Mouse (Mus musculus) forebrain, postnatal 0 days (tissue): ENCODE results near the gene Dennd4b. TPM values are rescaled to one million over a fixed set of nuclear protein-coding genes. Genes with fewer than 3 reads are reported as not detected.
A peak's percentile ranks its signal among the peaks of the same experiment; 100 is the strongest.

Source experiments
- ATAC-seq: fragments of 200-750 bp; cut with Nextera tagmentation; 2 replicates; pipeline ENCODE4 v1.8.0; 2017; ENCODE audit warnings: mild to moderate bottlenecking, moderate library complexity
- DNase-seq: peaks from one replicate; pipeline ENCODE4 v3.0.0-alpha.2; 2015
- H3K27ac ChIP-seq: fragments of 300-500 bp; sonication (generic); 2 replicates; pipeline ENCODE4 v1.5.1; 2014; ENCODE audit warnings: low read depth, mild to moderate bottlenecking, antibody characterized with exemption, low read length, moderate library complexity, mixed read lengths
- H3K27me3 ChIP-seq: fragments of 300-500 bp; sonication (generic); 2 replicates; pipeline ENCODE4 v1.6.1; 2014; ENCODE audit warnings: mild to moderate bottlenecking, low read length, mixed read lengths; ENCODE audit not compliant: insufficient read depth
- H3K36me3 ChIP-seq: fragments of 300-500 bp; sonication (generic); 2 replicates; pipeline ENCODE4 v1.6.1; 2014; ENCODE audit warnings: mild to moderate bottlenecking, moderate library complexity; ENCODE audit not compliant: insufficient read depth
- H3K4me1 ChIP-seq: fragments of 300-500 bp; sonication (generic); 2 replicates; pipeline ENCODE4 v1.6.1; 2014; ENCODE audit warnings: antibody characterized with exemption; ENCODE audit not compliant: insufficient read depth
- H3K4me2 ChIP-seq: fragments of 300-500 bp; sonication (generic); 2 replicates; pipeline ENCODE4 v1.6.1; 2014; ENCODE audit warnings: low read depth, mild to moderate bottlenecking, moderate library complexity
- H3K4me3 ChIP-seq: fragments of 300-500 bp; sonication (generic); 2 replicates; pipeline ENCODE4 v1.5.1; 2014; ENCODE audit warnings: low read depth, low read length, mixed read lengths
- H3K9ac ChIP-seq: fragments of 300-500 bp; sonication (generic); 2 replicates; pipeline ENCODE4 v1.6.1; 2014; ENCODE audit warnings: mild to moderate bottlenecking
- H3K9me3 ChIP-seq: fragments of 300-500 bp; sonication (generic); 2 replicates; pipeline ENCODE4 v1.6.1; 2016; ENCODE audit warnings: low read length
- CTCF ChIP-seq: sonication (generic); IDR thresholded peaks from 2 replicates; pipeline ENCODE4 v1.5.1; 2016; ENCODE audit warnings: antibody characterized with exemption, control low read depth, low read depth
- WGBS: fragments of 180-500 bp; shearing (Covaris S2); extraction: QIAGEN DNeasy Blood & Tissue Kit; methylation state at CpG from one replicate; pipeline ENCODE4 v1.1.7; 2014; 5-methylcytosine and 5-hydroxymethylcytosine counted together
- polyA plus RNA-seq: library from polyadenylated mRNA; unstranded; fragments of >200 nt; fragmentation: Nextera tagmentation; extraction: Ambion mirVana; gene quantifications from 2 replicates; pipeline ENCODE4 v1.2.1, GENCODE M21; 2015
- total RNA-seq: library from RNA; depleted of rRNA; stranded (reverse); fragments of >200 nt; gene quantifications from 2 replicates; pipeline ENCODE4 v1.2.3, GENCODE M21; 2014

The Dennd4b gene
- total and polyA plus RNA-seq, 2 experiments from 2014 or later: 5.1 to 29.8 TPM

- Histone ChIP-seq H3K4me2 (peak overlapping the region; percentile 76), H3K4me3 (peak overlapping the region; percentile 97), H3K27me3 (no peaks in the 10 kb centered on the region), H3K4me1 (peaks cover 11% of the 10 kb centered on the region; the same call in 1 of the 2 replicates), H3K9ac (peak overlapping the region; percentile 93), H3K9me3 (no peaks in the 10 kb centered on the region), H3K27ac (peak overlapping the region; percentile 95), H3K36me3 (no peaks in the 10 kb centered on the region)
- ATAC-seq: peak; percentile 0; the same call in 1 of the 2 replicates
- under 1% methylated on average over 25 of the region's 68 CpGs for WGBS
- no peak for TF ChIP-seq CTCF
- peak; percentile 67 for DNase-seq
Measured at GRCm38 (mm10) chr3:90293352-90294063, 28.5 kb downstream of the Dennd4b start.

- H3K36me3 ChIP-seq: no peaks in the 10 kb centered on the region
- H3K4me2 ChIP-seq: peak overlapping the region; percentile 76
- no peak for ATAC-seq
- no peak for DNase-seq
- H3K9ac ChIP-seq: peak overlapping the region; percentile 93
- no peak for TF ChIP-seq CTCF
- H3K9me3 ChIP-seq: no peaks in the 10 kb centered on the region
- peaks cover 11% of the 10 kb centered on the region; the same call in 1 of the 2 replicates for H3K4me1 ChIP-seq
- H3K27me3 ChIP-seq: no peaks in the 10 kb centered on the region
- WGBS: 2% methylated on average over 11 of the region's 11 CpGs
- peak overlapping the region; percentile 97 for H3K4me3 ChIP-seq
- H3K27ac ChIP-seq: peak overlapping the region; percentile 95; the same call in 1 of the 2 replicates
Measured at GRCm38 (mm10) chr3:90294064-90294440, 29.1 kb downstream of the Dennd4b start.

DNA sequence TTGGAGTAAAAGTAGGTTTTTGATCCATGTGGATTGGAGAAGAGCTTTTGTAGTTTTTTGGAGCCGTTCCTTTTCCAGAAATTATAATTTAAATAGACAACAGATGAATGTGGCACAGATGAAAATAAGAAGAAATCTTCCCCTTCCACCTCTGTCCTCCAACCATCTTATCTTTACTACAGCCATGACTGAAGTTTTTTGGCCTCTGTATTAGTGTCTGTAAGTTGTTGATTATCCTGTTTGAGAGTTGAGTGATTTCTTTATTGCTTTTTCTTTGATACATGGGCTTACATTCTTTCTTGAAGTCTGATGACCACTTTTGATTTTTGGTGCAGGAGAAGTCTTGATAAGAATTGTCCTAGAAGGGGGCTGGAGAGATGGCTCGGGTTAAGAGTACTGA lies 29.7 kb downstream of the Dennd4b start:
- H3K4me1 ChIP-seq: peaks cover 11% of the 10 kb centered on the region; the same call in 1 of the 2 replicates
- H3K9me3 ChIP-seq: no peaks in the 10 kb centered on the region
- no peaks in the 10 kb centered on the region for H3K36me3 ChIP-seq
- WGBS: 65% methylated on average over 2 of the region's 2 CpGs
- peak overlapping the region; percentile 97 for H3K4me3 ChIP-seq
- TF ChIP-seq CTCF: no peak
- H3K4me2 ChIP-seq: peak overlapping the region; percentile 76
- no peaks in the 10 kb centered on the region for H3K27me3 ChIP-seq
- ATAC-seq: no peak
- H3K27ac ChIP-seq: no peak overlapping the region
- peak overlapping the region; percentile 93; the same call in 1 of the 2 replicates for H3K9ac ChIP-seq
- DNase-seq: no peak

- 78% methylated on average over 3 of the region's 3 CpGs for WGBS
- Histone ChIP-seq H3K9me3 (no peaks in the 10 kb centered on the region), H3K4me2 (no peak overlapping the region), H3K9ac (no peak overlapping the region), H3K27me3 (no peaks in the 10 kb centered on the region), H3K4me1 (no peaks in the 10 kb centered on the region), H3K27ac (no peak overlapping the region), H3K36me3 (no peaks in the 10 kb centered on the region), H3K4me3 (no peak overlapping the region)
- TF ChIP-seq CTCF: no peak
- no peak for ATAC-seq
- no peak for DNase-seq
Measured at GRCm38 (mm10) chr3:90305801-90306200, 40.8 kb downstream of the Dennd4b start.

DNA sequence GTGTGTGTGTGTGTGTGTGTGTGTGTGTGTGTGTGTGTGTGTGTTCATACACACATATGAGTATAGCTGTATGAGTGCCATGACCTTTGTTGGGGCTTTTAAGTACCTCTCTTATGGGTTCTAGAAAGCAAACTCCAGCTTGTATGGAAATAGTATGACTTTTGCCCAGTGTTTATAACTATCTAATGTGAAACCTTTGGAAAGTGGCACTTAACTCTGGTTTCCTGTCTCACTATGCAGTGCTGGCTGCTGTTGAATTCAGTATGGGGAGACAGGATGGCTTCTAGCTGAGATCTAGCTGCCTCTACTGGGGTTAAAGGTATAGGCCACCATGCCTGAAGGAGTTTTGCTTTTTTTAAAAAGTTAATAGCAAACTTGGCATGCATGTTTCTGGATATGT lies 44.6 kb downstream of the Dennd4b start:
- ATAC-seq: no peak
- DNase-seq: no peak
- no peak for TF ChIP-seq CTCF
- no peaks in the 10 kb centered on the region for H3K9me3 ChIP-seq
- H3K27me3 ChIP-seq: no peaks in the 10 kb centered on the region
- no peak overlapping the region for H3K4me3 ChIP-seq
- no peaks in the 10 kb centered on the region for H3K36me3 ChIP-seq
- no peak overlapping the region for H3K27ac ChIP-seq
- no peaks in the 10 kb centered on the region for H3K4me1 ChIP-seq
- H3K9ac ChIP-seq: no peak overlapping the region
- no peak overlapping the region for H3K4me2 ChIP-seq

- no peak for ATAC-seq
- no peaks in the 10 kb centered on the region for H3K4me1 ChIP-seq
Measured at GRCm38 (mm10) chr3:90313367-90313766, 48.4 kb downstream of the Dennd4b start.

DNA sequence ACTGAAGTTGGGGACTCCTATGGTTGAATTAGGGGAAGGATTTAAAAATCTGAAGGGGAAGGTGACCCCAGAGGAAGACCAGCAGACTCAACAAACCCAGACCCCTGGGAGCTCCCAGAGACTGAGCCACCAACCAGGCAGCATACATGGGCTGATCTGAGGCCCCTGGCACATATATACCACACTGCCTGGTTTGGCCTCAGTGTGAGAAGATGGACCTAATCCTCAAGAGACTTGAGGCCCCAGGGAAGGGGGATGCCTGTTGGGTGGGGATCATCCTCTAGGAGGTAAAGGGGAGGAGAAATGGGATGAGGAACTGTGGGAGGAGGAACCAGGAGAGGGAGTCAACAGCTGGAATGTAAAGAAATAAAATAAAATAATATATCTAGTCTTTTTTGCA lies 49.3 kb downstream of the Dennd4b start:
- TF ChIP-seq CTCF: no peak
- DNase-seq: no peak
- no peak overlapping the region for H3K9ac ChIP-seq
- no peaks in the 10 kb centered on the region for H3K36me3 ChIP-seq
- H3K4me1 ChIP-seq: no peaks in the 10 kb centered on the region
- H3K27me3 ChIP-seq: no peaks in the 10 kb centered on the region
- H3K27ac ChIP-seq: no peak overlapping the region
- no peak for ATAC-seq
- H3K4me2 ChIP-seq: no peak overlapping the region
- no peaks in the 10 kb centered on the region for H3K9me3 ChIP-seq
- no peak overlapping the region for H3K4me3 ChIP-seq

More at GRCm38 (mm10) chr3:90313367-90313766, 48.4 kb downstream of the Dennd4b start:
- Histone ChIP-seq H3K9ac (no peak overlapping the region), H3K36me3 (no peaks in the 10 kb centered on the region), H3K9me3 (no peaks in the 10 kb centered on the region), H3K4me3 (no peak overlapping the region), H3K27me3 (no peaks in the 10 kb centered on the region), H3K4me2 (no peak overlapping the region), H3K27ac (no peak overlapping the region)
- no peak for DNase-seq
- peak; percentile 37; the same call in 1 of the 2 replicates for TF ChIP-seq CTCF
